Mouse (Mus musculus): ENCODE results near the gene Proser2.
"Not testable (repeated sequence)": the region's sequence is repeated elsewhere in the genome, so short reads cannot be mapped to it uniquely, and the experiment has no call there.

Gene Proser2

DNA sequence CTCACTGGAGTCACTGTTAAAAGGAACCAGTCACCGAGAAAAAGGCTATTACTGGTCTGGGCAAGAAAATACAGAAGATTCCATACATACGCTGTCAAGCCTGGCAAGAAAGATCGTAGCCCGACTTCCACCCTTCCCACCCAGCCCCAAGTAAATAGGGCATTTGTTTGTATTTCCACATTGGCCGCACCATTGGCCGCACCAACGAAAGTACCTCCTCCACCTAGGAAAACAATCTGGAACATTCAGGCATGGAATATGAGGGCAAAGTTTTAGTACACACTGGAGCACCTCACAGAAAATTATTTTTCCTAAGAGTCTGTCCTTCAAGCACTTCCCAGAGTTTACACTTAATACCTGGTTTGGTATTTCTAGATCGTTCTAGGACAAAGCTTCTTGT is 1.1 kb downstream of the Proser2 start:
- DNase-seq (ENCODE audit: low read depth, low spot score) = no peak

DNA sequence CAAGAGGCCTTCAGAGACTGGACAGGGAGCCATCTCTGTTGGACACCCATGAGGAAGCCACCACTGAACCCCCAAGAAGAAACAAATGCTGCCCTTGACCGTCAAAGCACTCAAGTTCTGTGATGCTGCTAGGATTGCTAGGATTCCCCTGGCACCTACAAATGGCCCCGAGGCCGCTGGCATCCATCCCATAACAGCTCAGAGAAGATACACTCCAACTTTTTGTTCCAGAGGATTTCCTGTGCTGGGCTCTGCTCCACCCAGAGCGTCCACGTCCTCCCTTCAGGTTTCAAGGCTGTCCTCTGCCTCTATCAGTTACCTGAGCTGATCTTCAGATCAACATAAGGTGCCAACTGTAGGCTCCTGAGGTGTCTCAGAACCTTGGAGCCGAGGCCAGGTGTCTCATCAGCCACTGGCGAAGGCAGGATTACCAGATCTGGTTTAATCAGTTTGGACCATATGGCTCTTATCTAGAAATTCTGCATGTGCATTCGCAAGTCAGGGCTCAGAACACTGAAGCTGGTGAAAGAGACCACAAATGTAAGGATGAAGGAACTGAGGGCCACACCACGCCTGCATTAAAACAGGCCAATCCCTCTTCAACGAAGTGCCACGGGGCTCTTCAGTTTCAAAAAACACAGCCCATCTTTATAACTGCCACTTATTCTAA is 1.7 kb downstream of the Proser2 start:
- no peak for DNase-seq (ENCODE audit: low read depth, low spot score)

DNA sequence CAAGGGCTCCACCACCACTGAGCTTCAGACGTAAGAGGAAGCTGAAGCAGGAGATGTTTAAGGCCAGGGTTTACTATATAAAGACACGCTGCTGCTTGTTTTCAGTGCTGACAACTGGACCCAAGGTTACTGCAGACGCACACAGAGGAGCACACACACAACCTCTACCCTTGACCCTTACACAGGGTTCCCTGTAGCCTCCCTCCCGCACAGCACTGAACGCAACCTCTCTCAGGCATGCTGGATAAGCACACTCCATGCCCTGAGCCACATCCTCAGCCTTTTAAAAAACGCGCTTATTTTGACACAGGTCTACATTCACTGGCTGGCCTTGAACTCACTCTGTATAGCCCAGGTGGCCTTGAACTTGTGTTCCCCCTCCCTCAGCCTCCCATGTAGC is 7.0 kb downstream of the Proser2 start:
- no peak for DNase-seq (ENCODE audit: low read depth, low spot score)

DNA sequence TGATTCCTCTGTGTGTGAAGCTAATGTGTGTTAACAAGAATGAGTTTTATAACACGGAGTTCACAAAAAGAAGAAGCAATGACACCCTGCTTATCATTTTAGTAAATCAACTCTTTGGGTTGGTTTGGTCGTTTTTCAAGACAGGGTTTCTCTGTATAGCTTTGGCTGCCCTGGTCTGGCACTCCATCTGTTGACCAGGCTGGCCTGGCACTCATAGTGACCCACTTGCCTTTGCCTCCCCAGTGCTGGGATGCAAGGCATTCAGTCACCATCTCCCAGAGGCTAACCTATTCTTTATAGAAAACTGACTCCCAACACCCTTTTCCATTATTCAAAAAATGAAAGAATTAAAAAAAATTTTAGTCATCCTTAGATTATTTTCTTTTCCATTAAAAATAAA is 8.9 kb downstream of the Proser2 start:
- no peak for DNase-seq (ENCODE audit: low read depth, low spot score)

DNA sequence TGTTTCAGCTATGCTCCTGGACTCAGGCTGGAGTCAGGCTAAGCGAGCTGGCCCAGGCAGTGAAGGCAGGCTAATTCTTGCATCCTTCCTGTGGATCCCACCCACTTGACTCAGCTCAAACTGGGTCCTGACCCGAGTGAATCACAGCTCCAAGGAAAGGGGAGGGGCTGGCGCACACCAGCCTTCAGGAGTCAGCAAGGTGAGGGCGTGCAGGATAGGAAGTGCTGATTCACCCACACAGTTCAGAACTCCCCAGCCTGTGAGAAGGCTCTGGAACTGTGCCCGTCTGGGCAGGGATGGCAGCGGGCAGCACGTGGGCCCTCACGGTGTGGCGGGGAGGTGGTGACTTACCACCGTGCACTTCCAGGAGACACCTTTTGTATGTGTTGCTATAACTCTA is 11.8 kb downstream of the Proser2 start:
- DNase-seq (ENCODE audit: low read depth, low spot score) = no peak

DNA sequence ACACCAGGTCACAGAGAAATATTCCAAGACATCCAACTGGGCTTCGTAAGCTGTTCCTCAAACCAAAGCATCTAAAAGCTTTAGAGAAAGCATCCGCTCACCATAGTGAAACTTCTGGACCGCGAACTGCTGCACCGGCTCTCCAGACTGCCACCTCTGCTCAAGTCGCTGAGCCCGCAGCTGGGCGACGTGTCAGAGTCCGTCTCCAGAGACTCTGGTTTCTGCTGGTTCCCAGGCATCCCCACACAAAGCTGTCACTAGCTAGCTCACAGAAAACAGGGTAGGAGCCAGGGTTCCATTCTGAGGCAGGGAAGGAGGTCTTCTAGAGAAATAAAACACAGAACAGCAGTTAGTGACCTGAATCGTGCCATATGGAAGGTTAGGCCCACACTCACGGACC is 16.2 kb downstream of the Proser2 start:
- no peak for DNase-seq (ENCODE audit: low read depth, low spot score)

DNA sequence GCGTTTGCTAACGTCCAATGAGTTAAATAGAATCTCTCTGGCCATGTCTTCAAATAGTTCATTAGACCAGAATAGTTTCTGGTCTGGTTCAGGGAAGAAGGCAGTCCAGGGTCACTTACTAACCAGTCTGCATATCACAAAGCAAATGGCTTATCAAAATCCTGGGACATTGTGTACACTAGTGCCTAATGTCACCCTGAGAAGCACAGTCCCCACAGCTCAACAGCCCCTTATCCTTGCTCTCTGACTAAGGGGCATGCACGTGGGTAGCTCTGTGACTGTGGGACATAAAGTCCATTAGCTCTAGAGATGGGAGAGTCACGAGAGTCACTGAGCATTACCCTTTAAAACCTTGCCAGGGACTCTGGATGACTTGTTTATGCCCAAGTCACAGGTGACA is 17.4 kb downstream of the Proser2 start:
- DNase-seq (ENCODE audit: low read depth, low spot score) = no peak

DNA sequence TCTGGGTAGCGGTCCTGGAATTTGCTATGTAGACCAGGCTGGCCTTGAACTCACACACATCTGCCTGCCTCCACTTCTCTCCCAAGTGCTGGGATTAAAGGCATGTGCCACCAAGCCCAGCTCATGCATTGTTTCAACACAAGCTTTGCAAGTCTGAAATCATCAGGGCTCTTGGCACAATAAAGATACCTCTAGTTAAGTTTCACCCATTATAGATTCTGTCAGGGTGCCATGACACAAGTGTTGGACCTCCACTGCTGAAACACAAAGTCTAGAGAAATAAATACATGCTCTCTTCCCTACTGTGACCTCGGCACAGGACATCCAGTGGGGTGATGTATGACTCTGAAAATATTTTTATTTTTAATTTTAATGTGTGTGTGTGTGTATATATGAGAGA is 24.6 kb downstream of the Proser2 start:
- DNase-seq (ENCODE audit: low read depth, low spot score) = no peak

DNA sequence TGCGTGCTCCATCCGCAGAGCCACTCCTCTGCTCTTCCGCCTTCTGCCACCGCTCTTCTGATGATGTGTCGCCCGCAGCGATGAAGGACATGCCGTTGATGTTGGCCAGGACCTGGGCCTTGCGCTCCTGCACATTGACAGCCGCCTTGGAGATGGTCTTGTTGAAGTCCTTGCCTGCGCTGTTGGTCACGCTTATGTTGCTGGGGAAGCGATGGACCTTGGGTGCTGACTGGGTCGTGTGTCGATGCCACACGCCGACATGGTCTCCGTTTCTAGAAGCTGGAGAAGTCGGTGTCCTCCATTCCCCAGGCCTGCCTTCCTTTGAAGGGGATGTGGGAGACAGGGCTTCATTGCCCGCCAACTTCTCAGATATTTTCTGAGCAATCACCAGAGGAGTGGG is 29.3 kb downstream of the Proser2 start:
- no peak for DNase-seq (ENCODE audit: low read depth, low spot score)

DNA sequence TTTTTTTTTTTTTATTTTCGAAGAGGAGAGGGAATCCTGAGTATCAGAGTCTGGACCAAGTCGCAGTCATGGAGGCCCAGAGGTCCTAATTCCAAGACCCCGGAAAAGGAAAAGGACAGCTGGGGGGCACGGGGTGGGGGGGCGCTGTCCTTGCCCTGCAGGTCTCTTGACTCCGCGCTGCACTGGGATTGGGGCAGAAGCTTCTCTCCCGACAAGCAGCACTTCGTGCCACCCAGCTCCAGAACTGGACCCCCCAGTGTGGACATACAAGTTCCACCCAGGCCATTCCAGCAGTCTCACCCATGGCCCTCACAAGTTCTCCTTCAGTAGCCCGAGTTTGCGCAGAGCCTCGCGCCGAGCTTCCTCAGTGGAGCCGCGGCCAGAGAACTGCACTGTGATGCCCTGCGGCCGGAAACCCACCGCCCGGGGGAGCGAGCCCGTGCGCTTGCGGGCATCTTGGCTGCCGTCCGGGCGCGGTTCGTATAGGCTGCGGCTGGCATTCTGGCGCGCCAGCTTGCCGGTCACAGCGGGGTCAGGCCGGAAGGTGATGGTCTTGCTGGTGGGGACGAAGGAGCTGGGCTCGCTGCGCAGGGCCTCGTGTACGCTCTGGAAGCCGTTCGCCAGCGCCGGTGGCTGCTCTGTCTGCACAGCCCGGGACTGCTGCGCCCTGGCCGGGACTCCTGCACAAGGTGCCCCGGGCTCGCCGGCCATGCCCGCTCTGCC is 29.8 kb downstream of the Proser2 start:
- no peak for DNase-seq (ENCODE audit: low read depth, low spot score)

DNA sequence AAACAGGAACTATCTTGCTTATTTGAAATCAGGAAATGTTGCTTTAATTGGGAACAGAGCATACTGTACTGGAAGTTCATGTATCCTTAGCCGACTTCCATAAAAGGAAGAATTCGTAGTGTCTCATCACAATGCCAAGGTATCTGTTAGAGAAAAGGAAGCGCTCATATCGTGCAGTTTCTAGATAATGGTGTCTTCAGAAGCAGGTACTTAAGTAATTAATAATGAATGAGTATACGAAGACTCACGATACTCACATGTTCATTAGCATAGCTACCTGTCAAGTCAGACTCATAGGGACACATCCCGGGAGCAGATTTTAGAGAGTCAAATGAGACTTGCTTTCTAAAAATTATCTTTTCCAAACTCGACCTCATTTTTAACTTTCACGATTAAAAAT is 30.6 kb downstream of the Proser2 start:
- no peak for DNase-seq (ENCODE audit: low read depth, low spot score)

DNA sequence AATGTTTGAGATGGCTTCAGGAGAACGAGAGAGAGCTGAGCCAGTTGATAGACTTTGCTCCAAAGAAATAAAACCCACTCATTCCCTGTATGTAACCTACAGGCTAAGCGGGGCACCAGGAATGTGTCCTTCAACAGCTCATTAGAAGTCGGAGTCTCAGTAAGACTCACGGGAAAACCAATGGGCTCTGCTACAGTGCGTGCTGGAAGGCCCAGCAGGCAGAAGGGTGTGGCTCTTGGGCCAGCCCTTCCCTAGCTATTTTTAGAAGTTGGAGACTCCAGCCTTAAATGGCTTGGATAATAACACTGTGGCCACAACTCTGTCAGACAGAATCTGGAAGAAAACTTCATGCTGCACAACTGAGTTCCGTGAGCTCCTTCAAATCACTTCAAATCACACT is 31.1 kb downstream of the Proser2 start:
- DNase-seq (ENCODE audit: low read depth, low spot score) = no peak

DNA sequence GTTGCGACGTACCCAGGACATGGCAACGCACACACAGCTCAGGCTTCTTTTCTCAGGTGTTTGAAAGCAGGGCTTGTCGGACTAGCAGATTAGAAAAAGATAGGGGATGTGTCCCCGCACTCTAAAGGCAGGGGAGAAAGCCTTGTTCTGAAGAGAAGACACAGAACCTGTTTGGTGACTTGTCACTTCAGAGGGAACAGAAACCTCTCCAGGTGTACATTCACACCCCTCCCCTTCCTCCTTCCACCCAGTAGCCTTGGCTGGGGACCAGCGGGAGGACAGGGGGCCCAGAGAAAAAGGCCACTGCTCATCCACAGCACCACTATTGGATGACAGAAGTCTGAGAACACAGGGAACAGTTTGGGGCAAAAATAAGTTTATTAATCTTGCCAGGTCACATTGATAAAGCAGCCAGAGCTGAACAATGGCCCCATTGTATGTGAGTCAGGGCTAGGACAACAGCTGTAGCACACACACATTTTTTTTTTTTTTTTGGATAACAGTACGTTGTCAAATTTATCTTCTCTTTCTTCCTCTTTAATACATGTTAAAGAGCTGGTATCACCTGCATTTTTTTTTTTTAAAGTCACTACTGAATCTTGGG is 32.8 kb downstream of the Proser2 start:
- no peak for DNase-seq (ENCODE audit: low read depth, low spot score)

DNA sequence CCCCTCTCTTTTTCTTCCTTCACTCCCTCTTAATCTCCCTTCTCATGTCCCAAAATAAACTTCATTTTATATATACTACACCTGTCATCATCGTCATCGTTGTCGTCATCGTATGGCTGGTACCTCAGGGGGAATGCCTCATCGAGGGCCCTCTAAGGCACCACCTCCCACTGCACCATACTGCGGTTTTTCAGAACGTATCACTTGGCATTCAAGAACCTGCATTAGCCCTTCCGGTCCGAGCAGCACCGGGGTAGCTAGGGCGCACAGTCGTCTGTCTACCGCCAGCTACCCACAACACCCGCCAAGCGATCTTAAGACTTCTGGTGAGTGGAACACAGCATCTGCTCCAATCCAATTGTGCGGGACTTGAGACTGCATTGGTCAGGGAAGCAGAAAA is 40.1 kb downstream of the Proser2 start:
- DNase-seq (ENCODE audit: low read depth, low spot score) = not testable (repeated sequence)

DNA sequence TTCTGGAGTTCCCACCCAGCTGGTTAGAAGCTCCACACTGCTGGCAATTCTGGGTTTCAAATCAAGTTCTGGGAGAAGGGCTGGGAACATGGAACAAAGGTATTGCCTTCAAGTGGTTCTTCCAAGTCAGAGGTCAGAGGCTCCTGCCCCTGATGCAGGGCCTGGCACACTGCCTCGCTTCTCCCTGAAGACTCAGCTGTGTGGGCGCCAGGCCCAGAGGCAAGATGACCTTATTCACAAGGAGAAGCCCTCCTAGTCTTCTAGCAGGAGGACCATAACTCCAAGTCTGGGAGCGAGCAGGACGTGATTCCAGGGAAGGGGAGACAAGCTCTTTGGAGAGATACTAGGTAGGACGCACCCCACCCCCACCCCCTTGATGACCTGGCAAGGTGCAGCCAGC is 42.9 kb downstream of the Proser2 start:
- DNase-seq (ENCODE audit: low read depth, low spot score) = no peak

DNA sequence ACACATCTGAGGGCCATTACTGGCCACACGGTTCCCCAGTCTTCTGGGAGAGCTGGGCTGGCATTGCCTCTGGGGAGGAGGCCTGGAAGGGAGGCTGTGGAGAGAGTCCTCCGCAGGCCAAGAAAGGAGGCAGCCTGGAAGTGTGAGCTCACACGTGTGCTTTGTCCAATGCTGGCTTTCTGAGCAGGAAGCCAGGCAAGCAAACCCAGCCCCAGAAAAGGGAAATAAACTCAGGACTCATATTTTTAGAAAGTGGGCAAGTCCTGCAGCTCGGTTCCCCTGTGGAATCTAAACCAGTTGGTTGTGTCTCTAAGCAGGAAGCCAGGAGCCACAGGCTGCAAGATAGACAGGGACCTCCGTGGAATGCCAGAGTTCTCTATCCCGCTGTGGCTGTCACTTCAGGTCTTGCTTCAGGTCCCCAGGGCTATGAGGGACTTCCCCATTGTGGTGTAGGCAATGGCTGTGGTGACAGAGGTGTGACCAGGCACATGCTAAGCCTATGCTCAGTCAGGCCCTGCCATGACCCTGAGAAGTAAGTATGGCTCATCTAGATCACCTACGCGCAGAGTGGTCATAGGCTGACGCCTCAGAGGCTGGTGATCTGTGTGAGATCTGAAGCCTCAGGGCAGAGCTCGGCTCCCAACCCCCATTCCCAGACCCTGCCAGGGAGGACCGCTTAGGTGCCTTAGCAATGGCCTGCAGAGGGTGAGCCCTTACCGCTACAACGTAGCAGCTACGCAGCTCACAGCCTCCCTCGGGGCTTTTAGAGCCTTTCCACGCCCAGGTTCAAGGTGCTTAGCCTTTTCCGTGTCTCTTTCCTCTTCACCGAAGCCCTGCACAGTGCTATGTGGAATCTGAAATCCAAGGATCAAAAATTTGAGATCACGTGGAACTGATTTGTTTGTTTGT is 44.1 kb downstream of the Proser2 start:
- DNase-seq (ENCODE audit: low read depth, low spot score) = no peak

DNA sequence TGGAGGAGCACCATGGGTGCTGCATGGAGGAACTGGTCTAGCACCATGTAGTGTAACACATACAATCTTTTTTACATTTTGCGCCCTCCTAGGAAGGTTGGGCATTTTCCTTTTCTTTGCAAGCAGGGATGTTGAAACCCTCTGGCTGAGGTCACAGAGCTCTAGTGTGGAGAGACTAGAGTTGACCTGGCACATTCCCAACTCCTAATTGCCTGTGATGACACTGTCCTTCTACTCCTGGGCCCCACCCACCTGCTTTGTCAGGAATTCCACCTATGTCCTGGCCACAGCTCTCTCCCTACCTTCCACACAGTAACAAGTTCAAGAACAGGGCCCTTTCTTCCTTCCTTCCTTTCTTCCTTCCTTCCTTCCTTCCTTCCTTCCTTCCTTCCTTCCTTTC is 46.3 kb downstream of the Proser2 start:
- DNase-seq (ENCODE audit: low read depth, low spot score) = no peak

DNA sequence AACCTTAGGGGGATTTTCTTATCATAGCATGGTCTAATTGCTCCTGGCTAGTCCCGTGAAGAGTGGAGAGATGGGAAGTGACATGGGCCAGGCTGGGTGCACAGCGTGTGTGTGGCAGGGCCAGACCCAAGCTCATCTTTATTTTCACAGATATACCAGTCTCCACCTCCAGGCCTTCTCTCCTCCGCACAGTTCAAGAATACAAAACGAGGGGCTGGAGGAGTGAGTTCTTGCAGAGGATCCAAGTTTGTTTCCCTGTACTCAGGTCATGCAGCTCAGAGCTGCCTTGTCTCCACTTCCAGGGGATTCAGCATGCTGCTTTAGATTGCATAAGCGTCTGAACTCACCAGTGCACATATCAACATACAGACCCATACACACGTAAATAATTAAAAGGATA is 47.4 kb downstream of the Proser2 start:
- no peak for DNase-seq (ENCODE audit: low read depth, low spot score)

DNA sequence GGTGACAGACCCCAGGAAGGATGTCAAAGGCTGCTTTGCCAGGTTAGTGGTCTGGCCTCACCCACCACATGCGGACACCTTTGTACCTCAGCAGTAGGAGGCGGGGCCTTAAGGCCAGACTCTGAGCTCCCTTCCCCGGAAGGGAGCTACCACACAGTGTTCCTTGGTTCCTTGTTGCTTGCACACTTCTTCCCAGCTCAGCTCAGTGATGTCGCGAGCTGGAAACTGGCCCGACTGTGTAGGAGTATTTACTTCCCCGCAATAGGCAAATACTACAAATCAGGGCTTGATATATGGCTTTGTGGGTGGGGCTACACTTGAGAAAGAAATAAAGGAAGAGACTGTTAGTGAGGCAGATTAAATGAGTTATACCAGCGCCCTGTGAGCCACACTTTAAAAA is 48.9 kb downstream of the Proser2 start:
- DNase-seq (ENCODE audit: low read depth, low spot score) = no peak

DNA sequence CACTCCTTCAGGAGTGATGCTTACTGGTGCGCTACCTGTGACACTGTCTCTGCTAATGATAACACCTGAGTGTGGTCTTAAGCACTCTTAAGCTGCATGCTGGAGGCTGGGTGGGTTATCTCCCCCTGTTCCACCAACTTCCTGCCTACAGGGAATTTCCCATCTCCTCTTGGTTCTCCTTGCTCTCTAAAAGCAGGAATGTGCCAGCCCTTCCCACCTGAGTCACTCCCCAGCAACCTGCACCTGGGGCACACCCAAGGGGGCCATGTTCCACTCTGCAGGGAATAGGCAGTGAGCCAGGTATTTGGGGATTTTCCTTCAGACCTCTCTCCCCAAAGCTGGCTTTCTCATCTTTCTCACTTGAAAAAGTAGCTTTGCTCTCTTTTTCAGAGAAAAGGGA is 50.0 kb downstream of the Proser2 start:
- no peak for DNase-seq (ENCODE audit: low read depth, low spot score)

DNA sequence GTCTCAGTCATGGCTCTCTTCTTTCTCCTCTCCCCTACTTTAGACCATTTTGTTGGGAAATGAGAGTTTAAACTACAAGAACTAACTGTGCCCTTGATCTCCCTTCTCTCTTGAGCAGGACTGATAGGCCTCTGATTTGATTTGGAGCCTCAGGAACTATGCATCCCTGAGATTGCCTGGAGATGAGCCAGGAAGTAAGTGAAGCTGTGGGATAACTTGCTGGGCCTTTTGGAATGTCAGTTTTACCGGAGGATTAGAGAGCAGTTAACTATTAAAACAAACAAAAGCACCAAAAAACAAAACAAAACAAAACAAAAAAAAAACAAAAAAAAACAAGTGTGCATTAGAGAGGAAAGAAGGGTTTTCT is 54.5 kb downstream of the Proser2 start:
- no peak for DNase-seq (ENCODE audit: low read depth, low spot score)

DNA sequence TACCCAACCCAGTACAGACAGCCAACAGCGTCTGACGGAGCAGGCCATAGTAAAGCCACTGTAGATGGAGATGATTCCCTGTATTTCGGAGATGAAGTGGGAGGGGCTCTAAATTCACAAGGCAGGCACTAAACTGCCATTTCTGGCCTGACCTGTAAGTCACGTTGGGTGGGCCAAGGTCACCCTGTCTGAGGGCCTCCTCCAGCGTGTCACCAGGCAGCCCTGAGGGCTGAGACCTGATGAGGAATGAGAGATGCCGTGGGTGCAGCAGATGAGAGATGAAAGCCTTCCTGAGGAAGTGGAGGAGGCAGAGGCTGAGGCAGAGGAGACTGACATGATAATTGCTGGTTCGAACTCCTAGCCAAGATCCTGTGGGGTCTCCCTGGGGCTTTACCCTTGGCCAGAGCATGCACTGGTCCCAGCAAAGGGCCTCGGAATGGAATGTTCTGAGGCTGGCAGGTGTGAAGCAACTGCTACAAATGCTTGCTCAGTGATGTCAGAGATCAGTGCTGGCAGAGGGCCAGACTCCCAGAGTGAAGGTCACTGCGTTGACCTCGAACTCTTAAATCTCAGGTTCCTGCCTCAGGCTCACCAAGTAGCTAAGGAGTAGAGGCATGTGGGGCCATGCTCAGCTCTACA is 55.0 kb downstream of the Proser2 start:
- no peak for DNase-seq (ENCODE audit: low read depth, low spot score)
